Mouse (Mus musculus): Measurements from ENCODE around the gene Sntg2. TPM values are rescaled to one million over a fixed set of nuclear protein-coding genes. Genes with fewer than 3 reads are reported as not detected.

Sntg2 gene
- polyA plus RNA-seq, 1 experiment, result not detected

DNA sequence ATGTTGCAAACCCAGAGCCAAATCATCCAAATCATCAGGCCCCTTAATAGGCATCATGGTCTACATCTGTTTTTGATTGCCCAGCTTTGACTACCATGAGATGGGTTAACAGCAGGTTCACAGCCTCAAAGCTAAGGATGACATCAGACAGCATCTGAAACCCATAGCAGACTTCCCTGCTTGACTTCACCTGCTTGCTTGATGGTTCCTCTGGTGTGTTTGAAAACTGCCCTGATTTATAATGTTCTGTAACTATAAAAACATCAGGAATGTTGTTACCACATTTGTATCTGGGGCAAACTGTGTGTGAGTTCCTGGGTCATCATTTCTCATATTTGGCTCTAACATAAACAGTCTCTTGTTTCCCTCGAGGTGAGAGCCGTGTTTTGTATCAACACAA is 55.2 kb downstream of the Sntg2 start:
- H3K4me3 ChIP-seq (replicated peaks; ENCODE audit: control insufficient read depth, low read depth, low read length), result no peak overlapping the region
- H3K27ac ChIP-seq (ENCODE audit: control insufficient read depth, insufficient read depth, low read depth, low read length, poor library complexity), result no peak overlapping the region
- TF ChIP-seq CTCF (IDR thresholded peaks at IDR 0.05; ENCODE audit: control insufficient read depth, insufficient read depth, low read length), result no peak
- no peak for TF ChIP-seq POLR2A (IDR thresholded peaks at IDR 0.05; ENCODE audit: borderline replicate concordance, control insufficient read depth, low read depth, low read length)
- H3K4me1 ChIP-seq (ENCODE audit: control insufficient read depth, insufficient read depth, low read length), result no peaks in the 10 kb centered on the region
- 66% methylated on average over 2 of the region's 2 CpGs for WGBS

- H3K4me3 ChIP-seq (replicated peaks; ENCODE audit: control insufficient read depth, low read depth, low read length), result no peak overlapping the region
- TF ChIP-seq CTCF (IDR thresholded peaks at IDR 0.05; ENCODE audit: control insufficient read depth, insufficient read depth, low read length), result no peak
- TF ChIP-seq POLR2A (IDR thresholded peaks at IDR 0.05; ENCODE audit: borderline replicate concordance, control insufficient read depth, low read depth, low read length), result no peak
- H3K27ac ChIP-seq (ENCODE audit: control insufficient read depth, insufficient read depth, low read depth, low read length, poor library complexity), result no peak overlapping the region
- no peaks in the 10 kb centered on the region for H3K4me1 ChIP-seq (ENCODE audit: control insufficient read depth, insufficient read depth, low read length)
Measured at GRCm38 (mm10) chr12:30313021-30313420, 60.2 kb downstream of the Sntg2 start.

GRCm38 (mm10) chr12:30308197-30308939 is 64.8 kb downstream of the Sntg2 start:
- WGBS, result 69% methylated on average over 5 of the region's 5 CpGs
- Histone ChIP-seq H3K4me3 (replicated peaks; ENCODE audit: control insufficient read depth, low read depth, low read length) (no peak overlapping the region), H3K4me1 (ENCODE audit: control insufficient read depth, insufficient read depth, low read length) (no peaks in the 10 kb centered on the region), H3K27ac (ENCODE audit: control insufficient read depth, insufficient read depth, low read depth, low read length, poor library complexity) (no peak overlapping the region)
- TF ChIP-seq CTCF (IDR thresholded peaks at IDR 0.05; ENCODE audit: control insufficient read depth, insufficient read depth, low read length) (no peak), POLR2A (IDR thresholded peaks at IDR 0.05; ENCODE audit: borderline replicate concordance, control insufficient read depth, low read depth, low read length) (no peak)

DNA sequence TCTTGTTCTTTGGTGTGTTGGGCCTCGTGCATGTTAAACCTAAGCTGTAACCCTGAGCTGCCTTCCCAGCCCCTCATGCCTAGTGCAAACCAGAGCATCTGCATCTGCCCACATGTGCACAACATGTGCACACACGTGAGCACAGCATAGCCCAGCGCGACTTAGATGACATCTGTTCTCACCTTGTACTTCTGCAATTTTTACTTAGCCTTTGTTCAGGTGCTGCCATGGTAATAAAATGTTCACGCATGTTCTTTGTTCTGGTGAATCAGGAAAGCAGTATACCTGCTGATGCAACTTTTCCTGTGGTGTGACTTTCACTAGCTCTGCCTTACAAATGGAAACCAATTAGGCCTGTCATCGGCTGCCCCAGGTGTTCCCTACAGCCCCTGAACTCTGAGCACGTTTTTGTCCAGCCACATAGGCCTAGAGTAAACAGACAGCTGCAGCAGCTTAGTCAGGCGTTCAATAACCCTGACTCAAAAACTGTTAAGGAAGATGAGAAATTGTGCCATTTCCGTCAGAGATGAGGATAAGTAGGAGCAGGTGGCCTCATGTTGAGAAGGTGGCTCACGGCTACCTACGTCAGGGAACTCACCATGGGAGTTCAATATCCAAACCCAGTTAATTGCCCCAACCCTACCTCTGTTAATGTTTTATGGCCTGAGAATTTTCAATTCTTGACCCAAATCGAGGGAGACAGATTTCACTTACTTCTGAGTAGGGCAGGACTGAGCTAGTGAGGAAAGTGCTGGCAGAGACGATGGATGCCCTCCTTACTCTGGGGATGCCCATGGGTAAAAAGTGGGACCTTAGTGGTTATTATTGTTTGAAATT is 80.2 kb downstream of the Sntg2 start:
- WGBS, result 85% methylated on average over 13 of the region's 13 CpGs
- Histone ChIP-seq H3K4me3 (replicated peaks; ENCODE audit: control insufficient read depth, low read depth, low read length) (no peak overlapping the region), H3K27ac (ENCODE audit: control insufficient read depth, insufficient read depth, low read depth, low read length, poor library complexity) (no peak overlapping the region), H3K4me1 (ENCODE audit: control insufficient read depth, insufficient read depth, low read length) (no peaks in the 10 kb centered on the region)
- no peak for TF ChIP-seq CTCF (IDR thresholded peaks at IDR 0.05; ENCODE audit: control insufficient read depth, insufficient read depth, low read length)
- TF ChIP-seq POLR2A (IDR thresholded peaks at IDR 0.05; ENCODE audit: borderline replicate concordance, control insufficient read depth, low read depth, low read length), result no peak

GRCm38 (mm10) chr12:30286888-30287573 is 86.1 kb downstream of the Sntg2 start:
- H3K4me1 ChIP-seq (ENCODE audit: control insufficient read depth, insufficient read depth, low read length), result no peaks in the 10 kb centered on the region
- no peak overlapping the region for H3K27ac ChIP-seq (ENCODE audit: control insufficient read depth, insufficient read depth, low read depth, low read length, poor library complexity)
- no peak overlapping the region for H3K4me3 ChIP-seq (replicated peaks; ENCODE audit: control insufficient read depth, low read depth, low read length)
- no peak for TF ChIP-seq CTCF (IDR thresholded peaks at IDR 0.05; ENCODE audit: control insufficient read depth, insufficient read depth, low read length)
- no peak for TF ChIP-seq POLR2A (IDR thresholded peaks at IDR 0.05; ENCODE audit: borderline replicate concordance, control insufficient read depth, low read depth, low read length)
- WGBS, result 69% methylated on average over 5 of the region's 5 CpGs

GRCm38 (mm10) chr12:30283741-30284140 is 89.4 kb downstream of the Sntg2 start:
- Histone ChIP-seq H3K4me3 (replicated peaks; ENCODE audit: control insufficient read depth, low read depth, low read length) (no peak overlapping the region), H3K4me1 (ENCODE audit: control insufficient read depth, insufficient read depth, low read length) (no peaks in the 10 kb centered on the region), H3K27ac (ENCODE audit: control insufficient read depth, insufficient read depth, low read depth, low read length, poor library complexity) (no peak overlapping the region)
- 63% methylated on average over 4 of the region's 4 CpGs for WGBS
- no peak for TF ChIP-seq POLR2A (IDR thresholded peaks at IDR 0.05; ENCODE audit: borderline replicate concordance, control insufficient read depth, low read depth, low read length)
- no peak for TF ChIP-seq CTCF (IDR thresholded peaks at IDR 0.05; ENCODE audit: control insufficient read depth, insufficient read depth, low read length)

GRCm38 (mm10) chr12:30272242-30272985 is 100.8 kb downstream of the Sntg2 start:
- H3K4me3 ChIP-seq (replicated peaks; ENCODE audit: control insufficient read depth, low read depth, low read length), result no peak overlapping the region
- no peak for TF ChIP-seq POLR2A (IDR thresholded peaks at IDR 0.05; ENCODE audit: borderline replicate concordance, control insufficient read depth, low read depth, low read length)
- no peak for TF ChIP-seq CTCF (IDR thresholded peaks at IDR 0.05; ENCODE audit: control insufficient read depth, insufficient read depth, low read length)
- H3K4me1 ChIP-seq (ENCODE audit: control insufficient read depth, insufficient read depth, low read length), result no peaks in the 10 kb centered on the region
- no peak overlapping the region for H3K27ac ChIP-seq (ENCODE audit: control insufficient read depth, insufficient read depth, low read depth, low read length, poor library complexity)
- WGBS, result 80% methylated on average over 8 of the region's 8 CpGs
